Mouse (Mus musculus): Measurements from ENCODE around the gene Ccno. TPM values are rescaled to one million over a fixed set of nuclear protein-coding genes. Genes with fewer than 3 reads are reported as not detected.

The Ccno gene
- polyA plus RNA-seq (2015; fragmentation: Nextera tagmentation; extraction: Ambion mirVana): 0.63 and 0.97 TPM in 2 replicates

DNA sequence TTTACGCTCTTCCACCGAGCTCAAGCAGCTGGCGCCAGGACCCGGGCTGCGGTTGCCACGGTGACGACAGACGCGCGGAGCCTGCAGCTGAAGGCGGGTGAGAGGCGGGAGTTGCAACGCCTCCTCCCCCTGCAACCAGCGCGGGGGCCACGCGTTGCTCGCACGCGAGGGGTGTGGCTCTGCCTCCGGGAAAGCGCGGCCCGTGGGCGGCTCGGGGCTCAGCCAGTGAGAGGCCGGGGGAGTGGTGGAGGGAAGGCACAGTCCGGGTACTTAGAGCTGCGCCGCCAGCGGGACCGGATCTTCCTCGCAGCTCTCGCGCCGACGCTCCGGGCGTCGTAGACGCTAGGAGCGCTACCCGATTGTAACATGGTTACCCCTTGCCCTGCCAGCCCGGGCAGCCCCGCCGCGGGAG is at the start of gene Ccno:
Gene Ccno, plus strand, starts transcription at position 271 of the 412 bp plus-strand sequence.
- Histone ChIP-seq H3K4me1 (ENCODE audit: control insufficient read depth, insufficient read depth, low read length) (peaks cover 22% of the 10 kb centered on the region), H3K4me3 (replicated peaks; ENCODE audit: low read length) (peak within 1 kb of the TSS; percentile 60), H3K9me3 (replicated peaks; ENCODE audit: control insufficient read depth, low read length) (no peaks in the 10 kb centered on the region), H3K9ac (ENCODE audit: low read length) (peak within 1 kb of the TSS; percentile 71), H3K4me2 (ENCODE audit: low read depth, low read length) (peak within 1 kb of the TSS; percentile 100), H3K27me3 (ENCODE audit: control insufficient read depth, insufficient read depth, low read length) (peaks cover 63% of the 10 kb centered on the region), H3K36me3 (ENCODE audit: control insufficient read depth, insufficient read depth, low read length) (no peaks in the 10 kb centered on the region), H3K27ac (ENCODE audit: low read length) (no peak within 1 kb of the TSS)
- peak; percentile 98 for ATAC-seq (ENCODE audit: insufficient read depth, low FRiP score)
- 0% methylated on average over 47 of the region's 47 CpGs for WGBS

DNA sequence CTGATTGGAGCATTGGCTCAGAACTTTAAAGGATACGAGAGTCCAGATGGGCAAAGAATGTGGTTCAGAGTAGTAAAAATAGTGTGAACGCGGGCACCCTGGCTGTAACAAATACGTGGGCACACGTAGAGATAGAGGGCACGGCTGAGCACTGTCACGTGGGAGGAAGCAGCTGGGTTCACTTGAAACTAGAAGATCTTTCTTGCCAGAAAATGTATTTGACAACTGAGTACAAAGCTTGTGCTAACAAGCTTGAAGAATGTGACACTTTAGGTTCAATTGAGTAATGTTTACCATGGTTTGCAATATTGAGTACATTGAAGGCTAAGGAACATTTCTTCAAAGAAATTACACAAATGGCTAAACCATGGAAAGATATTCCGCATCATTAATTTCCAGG is 49.5 kb upstream of the Ccno start:
- no peak overlapping the region for H3K9ac ChIP-seq (ENCODE audit: low read length)
- WGBS: 87% methylated on average over 8 of the region's 8 CpGs
- H3K36me3 ChIP-seq (ENCODE audit: control insufficient read depth, insufficient read depth, low read length): no peaks in the 10 kb centered on the region
- H3K4me3 ChIP-seq (replicated peaks; ENCODE audit: low read length): no peak overlapping the region
- H3K27ac ChIP-seq (ENCODE audit: low read length): no peak overlapping the region
- H3K27me3 ChIP-seq (ENCODE audit: control insufficient read depth, insufficient read depth, low read length): no peaks in the 10 kb centered on the region
- no peaks in the 10 kb centered on the region for H3K4me1 ChIP-seq (ENCODE audit: control insufficient read depth, insufficient read depth, low read length)
- no peak overlapping the region for H3K4me2 ChIP-seq (ENCODE audit: low read depth, low read length)
- no peaks in the 10 kb centered on the region for H3K9me3 ChIP-seq (replicated peaks; ENCODE audit: control insufficient read depth, low read length)
- ATAC-seq (ENCODE audit: insufficient read depth, low FRiP score): no peak

DNA sequence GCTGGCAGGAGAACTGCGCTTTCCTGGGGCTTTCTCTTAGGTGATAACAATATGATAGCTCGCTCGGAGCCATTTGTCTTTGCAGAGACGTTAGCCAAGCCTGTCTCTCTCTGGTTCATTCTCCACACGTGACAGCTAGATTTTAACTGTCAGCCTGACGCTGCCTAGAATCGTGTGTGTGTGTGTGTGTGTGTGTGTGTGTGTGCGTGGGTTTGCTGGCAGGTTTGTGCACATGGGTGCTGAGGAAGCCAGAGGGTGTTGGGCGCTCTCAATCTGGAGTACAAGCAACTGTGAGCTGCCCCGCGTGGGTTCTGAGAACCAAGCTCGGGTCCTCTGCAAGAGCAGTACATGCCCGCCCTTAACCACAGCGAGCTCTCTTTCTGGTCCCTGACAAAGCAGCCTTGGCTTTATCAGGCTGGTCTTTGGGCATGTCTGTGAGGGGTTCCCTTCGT is 45.7 kb upstream of the Ccno start:
- no peak overlapping the region for H3K27ac ChIP-seq (ENCODE audit: low read length)
- H3K9me3 ChIP-seq (replicated peaks; ENCODE audit: control insufficient read depth, low read length): no peaks in the 10 kb centered on the region
- no peak overlapping the region for H3K9ac ChIP-seq (ENCODE audit: low read length)
- ATAC-seq (ENCODE audit: insufficient read depth, low FRiP score): no peak
- no peak overlapping the region for H3K4me2 ChIP-seq (ENCODE audit: low read depth, low read length)
- no peaks in the 10 kb centered on the region; the same call in 1 of the 2 replicates for H3K36me3 ChIP-seq (ENCODE audit: control insufficient read depth, insufficient read depth, low read length)
- no peak overlapping the region for H3K4me3 ChIP-seq (replicated peaks; ENCODE audit: low read length)
- no peaks in the 10 kb centered on the region for H3K4me1 ChIP-seq (ENCODE audit: control insufficient read depth, insufficient read depth, low read length)
- 54% methylated on average over 15 of the region's 15 CpGs for WGBS
- H3K27me3 ChIP-seq (ENCODE audit: control insufficient read depth, insufficient read depth, low read length): no peaks in the 10 kb centered on the region

DNA sequence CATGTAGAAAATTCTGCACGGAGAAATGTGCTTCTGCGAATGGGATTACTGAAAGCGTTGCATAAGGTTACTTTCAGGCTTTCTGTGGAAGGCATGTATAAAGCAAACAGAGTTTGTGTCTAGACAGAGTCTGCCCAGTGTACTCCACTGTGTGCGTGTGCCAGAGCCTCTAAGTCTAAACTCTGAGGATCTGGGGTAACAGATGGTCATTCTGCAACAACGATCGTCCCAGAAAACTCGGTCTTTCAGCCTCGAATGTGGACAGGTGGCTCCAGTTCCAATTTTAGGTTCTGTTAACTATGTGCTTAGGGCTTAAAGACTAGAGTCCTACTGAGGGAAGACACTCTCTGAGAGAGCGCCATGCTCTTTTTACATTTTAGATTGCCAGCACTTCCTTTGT is 42.3 kb upstream of the Ccno start:
- Histone ChIP-seq H3K36me3 (ENCODE audit: control insufficient read depth, insufficient read depth, low read length) (peaks cover 7% of the 10 kb centered on the region), H3K27me3 (ENCODE audit: control insufficient read depth, insufficient read depth, low read length) (no peaks in the 10 kb centered on the region), H3K9ac (ENCODE audit: low read length) (no peak overlapping the region), H3K4me3 (replicated peaks; ENCODE audit: low read length) (no peak overlapping the region), H3K4me1 (ENCODE audit: control insufficient read depth, insufficient read depth, low read length) (no peaks in the 10 kb centered on the region), H3K9me3 (replicated peaks; ENCODE audit: control insufficient read depth, low read length) (no peaks in the 10 kb centered on the region), H3K27ac (ENCODE audit: low read length) (no peak overlapping the region), H3K4me2 (ENCODE audit: low read depth, low read length) (no peak overlapping the region)
- no peak for ATAC-seq (ENCODE audit: insufficient read depth, low FRiP score)
- WGBS: 87% methylated on average over 9 of the region's 9 CpGs

DNA sequence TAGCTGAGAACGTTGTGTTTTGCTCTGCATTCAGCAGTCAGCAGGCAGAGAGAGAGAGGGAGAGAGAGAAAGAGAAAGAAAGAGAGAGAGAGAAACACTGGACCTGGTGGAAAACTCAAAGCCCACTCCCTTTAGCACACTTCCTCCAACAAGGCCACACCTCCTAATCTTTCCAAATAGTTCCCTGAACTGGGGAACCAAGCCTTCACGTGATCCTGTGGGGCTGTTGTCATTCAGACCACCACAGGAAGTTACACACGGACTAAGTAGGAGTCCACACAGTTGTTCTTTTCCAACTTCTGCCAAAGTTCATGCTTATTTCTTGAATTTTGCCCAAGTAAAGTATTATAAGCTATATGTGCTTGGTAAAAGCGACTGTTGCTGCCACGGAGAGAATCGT is 41.7 kb upstream of the Ccno start:
- no peak overlapping the region for H3K4me3 ChIP-seq (replicated peaks; ENCODE audit: low read length)
- peaks cover 9% of the 10 kb centered on the region for H3K36me3 ChIP-seq (ENCODE audit: control insufficient read depth, insufficient read depth, low read length)
- no peak for ATAC-seq (ENCODE audit: insufficient read depth, low FRiP score)
- no peaks in the 10 kb centered on the region for H3K4me1 ChIP-seq (ENCODE audit: control insufficient read depth, insufficient read depth, low read length)
- no peaks in the 10 kb centered on the region for H3K27me3 ChIP-seq (ENCODE audit: control insufficient read depth, insufficient read depth, low read length)
- H3K9ac ChIP-seq (ENCODE audit: low read length): no peak overlapping the region
- 84% methylated on average over 6 of the region's 6 CpGs for WGBS
- H3K9me3 ChIP-seq (replicated peaks; ENCODE audit: control insufficient read depth, low read length): no peaks in the 10 kb centered on the region
- no peak overlapping the region for H3K4me2 ChIP-seq (ENCODE audit: low read depth, low read length)
- H3K27ac ChIP-seq (ENCODE audit: low read length): no peak overlapping the region

DNA sequence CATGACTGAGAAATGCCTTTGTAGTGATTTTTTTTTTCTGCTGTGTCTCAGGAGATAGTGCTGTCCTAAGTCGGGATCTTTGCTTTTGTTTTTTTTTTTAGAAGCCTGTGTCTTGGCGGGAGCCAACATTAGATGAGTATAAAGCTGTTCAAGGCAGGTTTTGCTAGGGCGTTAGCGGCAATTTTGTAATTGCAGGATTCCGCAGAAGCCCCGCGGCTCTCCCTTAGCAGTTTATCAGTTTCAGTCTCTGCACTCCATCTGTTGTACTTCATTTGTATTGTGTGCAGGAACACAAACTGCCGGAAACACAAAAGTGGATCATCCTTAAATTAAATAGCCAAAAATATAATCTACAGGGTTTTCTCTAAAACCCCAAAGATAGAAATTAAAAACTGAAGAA is 33.5 kb upstream of the Ccno start:
- ATAC-seq (ENCODE audit: insufficient read depth, low FRiP score): no peak
- WGBS: 93% methylated on average over 8 of the region's 8 CpGs
- H3K4me3 ChIP-seq (replicated peaks; ENCODE audit: low read length): no peak overlapping the region
- H3K9me3 ChIP-seq (replicated peaks; ENCODE audit: control insufficient read depth, low read length): no peaks in the 10 kb centered on the region
- H3K9ac ChIP-seq (ENCODE audit: low read length): no peak overlapping the region
- H3K27ac ChIP-seq (ENCODE audit: low read length): no peak overlapping the region
- H3K4me1 ChIP-seq (ENCODE audit: control insufficient read depth, insufficient read depth, low read length): no peaks in the 10 kb centered on the region
- H3K4me2 ChIP-seq (ENCODE audit: low read depth, low read length): no peak overlapping the region
- no peaks in the 10 kb centered on the region for H3K27me3 ChIP-seq (ENCODE audit: control insufficient read depth, insufficient read depth, low read length)
- peaks cover 31% of the 10 kb centered on the region for H3K36me3 ChIP-seq (ENCODE audit: control insufficient read depth, insufficient read depth, low read length)

DNA sequence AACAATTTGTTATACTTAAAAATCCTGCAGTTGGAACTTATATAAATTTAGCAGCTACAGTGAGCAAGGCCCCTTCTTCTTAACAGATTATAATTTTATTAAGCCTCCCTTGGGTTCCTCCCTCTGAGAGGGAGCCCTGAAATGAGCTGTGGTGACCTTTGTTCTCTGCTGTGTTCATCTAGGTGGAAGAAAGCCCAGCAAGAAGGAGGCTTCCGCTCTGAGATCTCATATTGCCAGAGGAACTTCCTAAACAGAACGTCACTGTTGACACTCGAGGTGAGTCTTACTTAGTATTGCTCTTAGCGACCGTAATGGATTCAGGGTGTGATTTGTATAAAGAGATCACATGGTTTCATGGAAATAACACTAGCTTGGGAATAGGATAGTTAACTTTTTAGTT is 24.5 kb upstream of the Ccno start:
- no peak overlapping the region for H3K9ac ChIP-seq (ENCODE audit: low read length)
- no peak overlapping the region for H3K4me2 ChIP-seq (ENCODE audit: low read depth, low read length)
- peaks cover 6% of the 10 kb centered on the region; the same call in 1 of the 2 replicates for H3K36me3 ChIP-seq (ENCODE audit: control insufficient read depth, insufficient read depth, low read length)
- H3K4me3 ChIP-seq (replicated peaks; ENCODE audit: low read length): no peak overlapping the region
- H3K27ac ChIP-seq (ENCODE audit: low read length): no peak overlapping the region
- no peaks in the 10 kb centered on the region for H3K4me1 ChIP-seq (ENCODE audit: control insufficient read depth, insufficient read depth, low read length)
- ATAC-seq (ENCODE audit: insufficient read depth, low FRiP score): no peak
- 77% methylated on average over 5 of the region's 5 CpGs for WGBS
- H3K9me3 ChIP-seq (replicated peaks; ENCODE audit: control insufficient read depth, low read length): no peaks in the 10 kb centered on the region
- H3K27me3 ChIP-seq (ENCODE audit: control insufficient read depth, insufficient read depth, low read length): no peaks in the 10 kb centered on the region

DNA sequence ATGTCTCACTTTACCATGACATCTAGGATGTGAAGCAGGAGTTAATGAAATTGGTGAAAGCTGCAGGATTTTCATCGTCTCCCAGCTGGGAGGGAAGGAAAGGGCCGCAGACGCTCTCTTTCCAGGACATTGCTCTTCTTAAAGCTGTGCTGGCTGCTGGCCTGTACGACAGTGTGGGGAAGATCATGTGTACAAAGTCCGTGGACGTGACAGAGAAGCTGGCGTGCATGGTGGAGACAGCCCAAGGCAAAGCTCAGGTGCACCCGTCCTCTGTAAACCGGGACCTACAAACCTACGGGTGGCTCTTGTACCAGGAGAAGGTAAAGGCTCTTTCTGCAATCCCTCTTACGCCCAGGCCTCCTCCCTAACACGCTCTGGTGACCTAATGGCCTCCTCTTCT is 23.2 kb upstream of the Ccno start:
- no peak for ATAC-seq (ENCODE audit: insufficient read depth, low FRiP score)
- H3K4me2 ChIP-seq (ENCODE audit: low read depth, low read length): no peak overlapping the region
- H3K36me3 ChIP-seq (ENCODE audit: control insufficient read depth, insufficient read depth, low read length): peaks cover 6% of the 10 kb centered on the region; the same call in 1 of the 2 replicates
- 91% methylated on average over 12 of the region's 12 CpGs for WGBS
- no peak overlapping the region for H3K9ac ChIP-seq (ENCODE audit: low read length)
- no peaks in the 10 kb centered on the region for H3K27me3 ChIP-seq (ENCODE audit: control insufficient read depth, insufficient read depth, low read length)
- no peaks in the 10 kb centered on the region for H3K4me1 ChIP-seq (ENCODE audit: control insufficient read depth, insufficient read depth, low read length)
- no peaks in the 10 kb centered on the region for H3K9me3 ChIP-seq (replicated peaks; ENCODE audit: control insufficient read depth, low read length)
- H3K4me3 ChIP-seq (replicated peaks; ENCODE audit: low read length): no peak overlapping the region
- no peak overlapping the region for H3K27ac ChIP-seq (ENCODE audit: low read length)

DNA sequence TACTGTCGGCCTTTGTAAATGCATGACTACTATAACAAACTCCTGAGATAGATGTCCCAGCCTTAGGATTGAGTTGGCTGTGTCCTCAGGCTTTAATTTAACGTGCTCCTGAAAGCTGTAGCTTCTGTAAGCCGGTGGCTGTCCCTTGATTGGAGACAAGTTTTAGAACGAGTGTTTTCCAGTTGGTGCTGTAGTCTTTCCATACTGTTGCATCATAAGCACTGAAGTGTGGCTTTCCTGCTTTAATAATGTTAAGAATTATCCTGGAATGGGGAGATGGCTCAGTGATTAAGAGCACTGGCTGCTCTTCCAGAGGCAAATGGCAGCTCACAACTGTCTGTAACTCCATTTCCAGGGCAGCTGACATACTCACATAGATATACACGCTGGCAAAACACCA is 20.3 kb upstream of the Ccno start:
- Histone ChIP-seq H3K4me1 (ENCODE audit: control insufficient read depth, insufficient read depth, low read length) (no peaks in the 10 kb centered on the region), H3K9ac (ENCODE audit: low read length) (no peak overlapping the region), H3K9me3 (replicated peaks; ENCODE audit: control insufficient read depth, low read length) (no peaks in the 10 kb centered on the region), H3K4me2 (ENCODE audit: low read depth, low read length) (no peak overlapping the region), H3K27ac (ENCODE audit: low read length) (no peak overlapping the region), H3K36me3 (ENCODE audit: control insufficient read depth, insufficient read depth, low read length) (peaks cover 4% of the 10 kb centered on the region; the same call in 1 of the 2 replicates), H3K27me3 (ENCODE audit: control insufficient read depth, insufficient read depth, low read length) (no peaks in the 10 kb centered on the region), H3K4me3 (replicated peaks; ENCODE audit: low read length) (no peak overlapping the region)
- no peak for ATAC-seq (ENCODE audit: insufficient read depth, low FRiP score)
- 91% methylated on average over 5 of the region's 5 CpGs for WGBS
